Mouse (Mus musculus) embryonic fibroblast, embryonic 13.5 days (primary cell): ENCODE measurements around the gene Gm49661.

ENCODE experiments used
- CTCF ChIP-seq: IDR thresholded peaks from 2 replicates; pipeline ENCODE4 v1.5.1; 2011; ENCODE audit warnings: mild to moderate bottlenecking, control low read depth, low read length, moderate library complexity, borderline replicate concordance; ENCODE audit not compliant: insufficient read depth
- POLR2A ChIP-seq: IDR thresholded peaks from 2 replicates; pipeline ENCODE4 v1.6.1; 2011; ENCODE audit warnings: low read depth, mild to moderate bottlenecking, control low read depth, low read length, moderate library complexity

DNA sequence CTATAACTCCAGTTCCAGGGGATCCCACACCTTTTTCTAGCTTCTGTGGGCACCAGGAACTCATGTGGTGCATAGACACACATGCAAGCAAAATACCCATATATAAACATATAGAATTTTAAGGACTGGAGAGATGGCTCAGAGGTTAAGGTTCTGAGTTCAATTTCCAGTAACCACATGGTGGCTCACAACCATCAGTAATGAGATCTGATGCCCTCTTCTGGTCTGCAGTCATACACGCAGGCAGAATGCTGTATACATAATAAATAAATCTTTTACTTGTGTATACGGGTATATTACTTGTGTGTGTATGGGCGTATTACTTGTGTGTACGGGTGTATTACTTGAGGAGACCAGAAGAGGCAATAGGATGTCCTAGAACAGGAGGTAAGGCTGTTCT lies 5.3 kb downstream of the Gm49661 start:
- TF ChIP-seq CTCF, result no peak
- TF ChIP-seq POLR2A, result no peak
